Mouse (Mus musculus) CH12.LX (cell line): ENCODE data around the gene Olfr718-ps1. TPM values are rescaled to one million over a fixed set of nuclear protein-coding genes. Genes with fewer than 3 reads are reported as not detected.

ENCODE experiments used
- DNase-seq: peaks from one replicate; pipeline ENCODE4 v3.0.0-alpha.2; 2013; ENCODE audit errors: extremely low read depth
- H3K27ac ChIP-seq: 2 replicates; pipeline ENCODE4 v1.5.1; 2012; ENCODE audit warnings: low read depth, mild to moderate bottlenecking, control low read depth, moderate library complexity; ENCODE audit not compliant: insufficient read depth
- H3K27me3 ChIP-seq: replicated peaks from 2 replicates; pipeline ENCODE3; 2012; ENCODE audit warnings: inconsistent platforms
- H3K36me3 ChIP-seq, 2 experiments: replicated peaks in 1 of 2; 2 replicates each; pipeline versions ENCODE3 to v1.6.1; 2012; ENCODE audit warnings: inconsistent platforms in 1 of 2, low read length in 1 of 2, mild to moderate bottlenecking in 1 of 2, mixed read lengths in 1 of 2, moderate library complexity in 1 of 2; ENCODE audit not compliant: control insufficient read depth in 1 of 2, insufficient read depth in 1 of 2
- H3K4me1 ChIP-seq, 2 experiments: 2 replicates each; pipeline ENCODE4 v1.6.1; 2012; ENCODE audit warnings: inconsistent platforms in 1 of 2, moderate library complexity in 1 of 2; ENCODE audit not compliant: insufficient read depth in 2 of 2, control insufficient read depth in 1 of 2
- H3K4me2 ChIP-seq: 2 replicates; pipeline ENCODE4 v1.6.1; 2012; ENCODE audit warnings: low read depth, mild to moderate bottlenecking, control low read depth; ENCODE audit not compliant: poor library complexity, insufficient read depth, severe bottlenecking
- H3K4me3 ChIP-seq, 3 experiments: fragments of 150-350 bp in 1 of 3; sonication (generic) in 1 of 3; replicated peaks in 1 of 3; 2 replicates each; pipeline versions ENCODE3 to v1.5.1; 2011 to 2012; ENCODE audit warnings: low read depth in 2 of 3, low read length in 2 of 3, mild to moderate bottlenecking in 2 of 3, moderate library complexity in 2 of 3, control low read depth in 1 of 3, improper control_type of control experiment in 1 of 3, inconsistent platforms in 1 of 3, mixed read lengths in 1 of 3; ENCODE audit not compliant: poor library complexity in 1 of 3
- H3K79me2 ChIP-seq: replicated peaks from 2 replicates; pipeline ENCODE4 v1.6.1; 2012; ENCODE audit warnings: mild to moderate bottlenecking, moderate library complexity; ENCODE audit not compliant: control insufficient read depth, poor library complexity, insufficient read depth, severe bottlenecking; ENCODE audit errors: extremely low read depth
- H3K9ac ChIP-seq: 2 replicates; pipeline ENCODE4 v1.6.1; 2012; ENCODE audit warnings: low read depth, mild to moderate bottlenecking, control low read depth, moderate library complexity; ENCODE audit not compliant: insufficient read depth
- H3K9me3 ChIP-seq: replicated peaks from 2 replicates; pipeline ENCODE3; 2012; ENCODE audit warnings: low read length, inconsistent platforms, mixed read lengths
- E2F4 ChIP-seq: IDR thresholded peaks from 2 replicates; pipeline ENCODE4 v1.6.1; 2011; ENCODE audit warnings: low read depth, low read length, improper control_type of control experiment; ENCODE audit not compliant: insufficient replicate concordance
- EP300 ChIP-seq: IDR thresholded peaks from 2 replicates; pipeline ENCODE4 v1.6.1; 2011; ENCODE audit warnings: low read length, improper control_type of control experiment
- ETS1 ChIP-seq: conservative IDR thresholded peaks from 2 replicates; pipeline ENCODE4 v1.6.1; 2012; ENCODE audit warnings: low read depth, mild to moderate bottlenecking, inconsistent platforms, low read length, improper control_type of control experiment, moderate library complexity
- GABPA ChIP-seq: IDR thresholded peaks from 2 replicates; pipeline ENCODE4 v1.6.1; 2012; ENCODE audit warnings: low read depth, low read length, improper control_type of control experiment, inconsistent platforms; ENCODE audit not compliant: insufficient replicate concordance
- IRF4 ChIP-seq: IDR thresholded peaks from 2 replicates; pipeline ENCODE4 v1.6.1; 2014; ENCODE audit warnings: low read depth, mild to moderate bottlenecking, inconsistent platforms, low read length, improper control_type of control experiment
- JUN ChIP-seq: IDR thresholded peaks from 2 replicates; pipeline ENCODE4 v1.6.1; 2011; ENCODE audit warnings: low read depth, mild to moderate bottlenecking, low read length, improper control_type of control experiment, moderate library complexity; ENCODE audit not compliant: insufficient read depth
- KAT2A ChIP-seq: IDR thresholded peaks from 2 replicates; pipeline ENCODE4 v1.6.1; 2012; ENCODE audit warnings: low read length, improper control_type of control experiment, inconsistent platforms; ENCODE audit not compliant: insufficient replicate concordance
- MAFK ChIP-seq: IDR thresholded peaks from 2 replicates; pipeline ENCODE4 v1.6.1; 2011; ENCODE audit warnings: low read length, improper control_type of control experiment; ENCODE audit not compliant: insufficient replicate concordance
- MAX ChIP-seq: IDR thresholded peaks from 2 replicates; pipeline ENCODE4 v1.6.1; 2011; ENCODE audit warnings: low read length, improper control_type of control experiment
- MEF2A ChIP-seq: IDR thresholded peaks from 2 replicates; pipeline ENCODE4 v1.6.1; 2014; ENCODE audit warnings: low read depth, mild to moderate bottlenecking, inconsistent platforms, low read length, improper control_type of control experiment, borderline replicate concordance
- NELFE ChIP-seq: IDR thresholded peaks from 2 replicates; pipeline ENCODE4 v1.6.1; 2011; ENCODE audit warnings: low read depth, low read length, improper control_type of control experiment
- NRF1 ChIP-seq: IDR thresholded peaks from 2 replicates; pipeline ENCODE4 v1.6.1; 2014; ENCODE audit warnings: low read depth, mild to moderate bottlenecking, inconsistent platforms, low read length, improper control_type of control experiment, moderate library complexity
- PAX5 ChIP-seq: IDR thresholded peaks from 2 replicates; pipeline ENCODE4 v1.6.1; 2012; ENCODE audit warnings: low read length, inconsistent platforms, mixed read lengths
- POLR2A ChIP-seq: IDR thresholded peaks from 2 replicates; pipeline ENCODE4 v1.6.1; 2011; ENCODE audit warnings: low read depth, mild to moderate bottlenecking, improper control_type of control experiment, low read length
- POLR2AphosphoS2 ChIP-seq: IDR thresholded peaks from 2 replicates; pipeline ENCODE4 v1.6.1; 2011; ENCODE audit warnings: low read depth, low read length, improper control_type of control experiment
- RAD21 ChIP-seq: IDR thresholded peaks from 2 replicates; pipeline ENCODE4 v1.6.1; 2011; ENCODE audit warnings: low read depth, mild to moderate bottlenecking, low read length, improper control_type of control experiment, moderate library complexity
- SIN3A ChIP-seq: IDR thresholded peaks from 2 replicates; pipeline ENCODE4 v1.6.1; 2012; ENCODE audit warnings: low read length, improper control_type of control experiment, inconsistent platforms
- SMC3 ChIP-seq: IDR thresholded peaks from 2 replicates; pipeline ENCODE4 v1.6.1; 2011; ENCODE audit warnings: low read depth, low read length, improper control_type of control experiment
- UBTF ChIP-seq: IDR thresholded peaks from 2 replicates; pipeline ENCODE4 v1.6.1; 2012; ENCODE audit warnings: low read depth, mild to moderate bottlenecking, inconsistent platforms, low read length, improper control_type of control experiment, moderate library complexity
- ZC3H11A ChIP-seq: IDR thresholded peaks from 2 replicates; pipeline ENCODE4 v1.6.1; 2012; ENCODE audit warnings: low read depth, mild to moderate bottlenecking, inconsistent platforms, low read length, improper control_type of control experiment
- ZKSCAN1 ChIP-seq: IDR thresholded peaks from 2 replicates; pipeline ENCODE4 v1.6.1; 2012; ENCODE audit warnings: low read depth, inconsistent platforms, low read length, improper control_type of control experiment, borderline replicate concordance
- ZMIZ1 ChIP-seq: IDR thresholded peaks from 2 replicates; pipeline ENCODE4 v1.6.1; 2012; ENCODE audit warnings: low read depth, mild to moderate bottlenecking, inconsistent platforms, low read length, improper control_type of control experiment
- dilution Hi-C: fragments of 300-500 bp; cut with MboI; formaldehyde crosslinking; loops from 2 replicates; pipeline ENCODE4 v1.14.3; 2020; ENCODE audit warnings: low sequenced_read_pairs; ENCODE audit not compliant: extremely low pct_unique_long_range_greater_than_20kb, extremely low pct_ligation_motif_present
- in situ Hi-C: fragments of 300-500 bp; cut with MboI; formaldehyde crosslinking; loops from 3 replicates; pipeline ENCODE4 v1.14.3; 2019; ENCODE audit warnings: low sequenced_read_pairs, low pct_ligation_motif_present, low pct_unique_long_range_greater_than_20kb, mixed read lengths
- polyA plus RNA-seq: library from polyadenylated mRNA; unstranded; fragments of >175 nt; gene quantifications from 2 replicates; pipeline ENCODE4 v1.2.1, GENCODE M21; 2012; ENCODE audit warnings: low read depth; ENCODE audit not compliant: insufficient read length
- total RNA-seq, 2 experiments: library from RNA; depleted of rRNA; stranded (reverse); fragments of 300-350 nt in 1 of 2; fragments of >200 nt in 1 of 2; gene quantifications; 2 replicates each; pipeline ENCODE4 v1.2.3; 2012 to 2014

The Olfr718-ps1 gene
- total RNA-seq (2012; rRNA removed) (not detected in 2 replicates), total RNA-seq (2014; rRNA removed) (not detected in 2 replicates), polyA plus RNA-seq (not detected in 2 replicates)

GRCm38 (mm10) chr5:143147481-143147880, at the start of gene Olfr718-ps1:
Gene Olfr718-ps1, minus strand, starts transcription at chr5:143147581.
- Histone ChIP-seq H3K4me3 (no peak within 1 kb of the TSS), H3K27ac (no peak within 1 kb of the TSS), H3K4me1 (no peaks in the 10 kb centered on the region; a peak in 1 of 4 replicates), H3K9me3 (peaks cover 10% of the 10 kb centered on the region), H3K9ac (no peak within 1 kb of the TSS), H3K36me3 (no peaks in the 10 kb centered on the region), H3K27me3 (peaks cover 16% of the 10 kb centered on the region), H3K4me2 (no peak within 1 kb of the TSS), H3K79me2 (no peaks in the 10 kb centered on the region)
- dilution Hi-C loops (no loop called here), in situ Hi-C loops (no loop called here)
- no peak for DNase-seq
- no peak for TF ChIP-seq NRF1
- TF ChIP-seq UBTF = no peak
- TF ChIP-seq POLR2A = no peak
- no peak for TF ChIP-seq PAX5
- no peak for TF ChIP-seq POLR2AphosphoS2

DNA sequence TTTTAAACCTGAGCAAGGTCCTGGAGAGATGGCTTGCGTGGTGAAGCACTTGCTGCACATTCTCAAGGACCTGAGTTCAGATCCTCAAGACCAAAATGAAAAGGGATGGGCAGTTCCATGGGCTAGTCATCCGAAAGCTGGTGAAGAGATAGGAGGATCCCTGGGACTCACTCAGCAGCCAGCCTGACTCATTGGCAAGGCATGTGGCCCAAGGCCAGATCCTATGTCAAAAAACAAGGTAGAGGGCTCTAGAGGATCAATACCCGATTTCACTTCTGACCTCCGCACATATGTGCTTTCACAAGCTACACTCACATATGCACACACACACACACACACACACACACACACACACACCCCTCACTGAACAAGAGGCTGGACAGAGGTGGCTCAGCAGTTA, 49.1 kb upstream of the Olfr718-ps1 start:
- Histone ChIP-seq H3K4me1 (no peaks in the 10 kb centered on the region), H3K79me2 (no peaks in the 10 kb centered on the region), H3K9me3 (no peaks in the 10 kb centered on the region), H3K27me3 (peaks cover 15% of the 10 kb centered on the region), H3K4me2 (no peak overlapping the region), H3K4me3 (no peak overlapping the region), H3K9ac (no peak overlapping the region), H3K27ac (no peak overlapping the region), H3K36me3 (no peaks in the 10 kb centered on the region)
- dilution Hi-C loops = no loop called here
- DNase-seq = no peak
- no peak for TF ChIP-seq SMC3
- no peak for TF ChIP-seq IRF4
- TF ChIP-seq EP300 = no peak
- TF ChIP-seq MAFK = no peak
- TF ChIP-seq JUN = no peak
- TF ChIP-seq E2F4 = no peak
- no peak for TF ChIP-seq ZMIZ1
- TF ChIP-seq RAD21 = no peak
- no peak for TF ChIP-seq KAT2A
- TF ChIP-seq NELFE = no peak
- TF ChIP-seq PAX5 = no peak
- no peak for TF ChIP-seq MEF2A
- TF ChIP-seq ZKSCAN1 = no peak
- TF ChIP-seq ZC3H11A = no peak
- TF ChIP-seq GABPA = no peak
- no peak for TF ChIP-seq UBTF
- no peak for TF ChIP-seq SIN3A
- TF ChIP-seq ETS1 = no peak
- TF ChIP-seq MAX = no peak
- in situ Hi-C loops = no loop called here
